Mouse (Mus musculus) liver, embryonic 16.5 days (tissue): ENCODE measurements around the gene Hmgn1. TPM values are rescaled to one million over a fixed set of nuclear protein-coding genes. Genes with fewer than 3 reads are reported as not detected.

Experiments
- ATAC-seq: fragments of 200-750 bp; cut with Nextera tagmentation; 2 replicates; pipeline ENCODE4 v1.8.0; 2017; ENCODE audit warnings: low read depth, mild to moderate bottlenecking, moderate number of reproducible peaks, moderate library complexity
- H3K27ac ChIP-seq: fragments of 300-500 bp; sonication (generic); 2 replicates; pipeline ENCODE4 v1.5.1; 2014; ENCODE audit warnings: mild to moderate bottlenecking, low read length
- H3K27me3 ChIP-seq: fragments of 300-500 bp; sonication (generic); 2 replicates; pipeline ENCODE4 v1.6.1; 2014; ENCODE audit warnings: low read depth, low read length, mixed read lengths; ENCODE audit not compliant: control insufficient read depth, insufficient read depth
- H3K36me3 ChIP-seq: fragments of 300-500 bp; sonication (generic); 2 replicates; pipeline ENCODE4 v1.6.1; 2014; ENCODE audit warnings: mild to moderate bottlenecking; ENCODE audit not compliant: control insufficient read depth, insufficient read depth
- H3K4me1 ChIP-seq: fragments of 300-500 bp; sonication (generic); 2 replicates; pipeline ENCODE4 v1.6.1; 2014; ENCODE audit warnings: low read depth, low read length, mixed read lengths; ENCODE audit not compliant: control insufficient read depth
- H3K4me2 ChIP-seq: fragments of 300-500 bp; sonication (generic); 2 replicates; pipeline ENCODE4 v1.6.1; 2014; ENCODE audit warnings: low read depth, low read length, mixed read lengths
- H3K4me3 ChIP-seq: fragments of 300-500 bp; sonication (generic); 2 replicates; pipeline ENCODE4 v1.5.1; 2014; ENCODE audit warnings: low read depth, mild to moderate bottlenecking, low read length
- H3K9ac ChIP-seq: fragments of 300-500 bp; sonication (generic); 2 replicates; pipeline ENCODE4 v1.6.1; 2014; ENCODE audit warnings: low read depth, low read length
- H3K9me3 ChIP-seq: fragments of 300-500 bp; sonication (generic); replicated peaks from 2 replicates; pipeline ENCODE4 v1.6.1; 2016; ENCODE audit warnings: low read length; ENCODE audit not compliant: control insufficient read depth
- WGBS: fragments of 180-500 bp; shearing (Covaris S2); extraction: QIAGEN DNeasy Blood & Tissue Kit; methylation state at CpG from one replicate; pipeline ENCODE4 v1.1.7; 2014; ENCODE audit not compliant: insufficient replicate concordance; 5-methylcytosine and 5-hydroxymethylcytosine counted together
- polyA plus RNA-seq: library from polyadenylated mRNA; unstranded; fragments of >200 nt; fragmentation: Nextera tagmentation; extraction: Ambion mirVana; gene quantifications from 2 replicates; pipeline ENCODE4 v1.2.1, GENCODE M21; 2015

Hmgn1 gene
- polyA plus RNA-seq, 1 experiment from 2014 or later = 89.0 TPM

DNA sequence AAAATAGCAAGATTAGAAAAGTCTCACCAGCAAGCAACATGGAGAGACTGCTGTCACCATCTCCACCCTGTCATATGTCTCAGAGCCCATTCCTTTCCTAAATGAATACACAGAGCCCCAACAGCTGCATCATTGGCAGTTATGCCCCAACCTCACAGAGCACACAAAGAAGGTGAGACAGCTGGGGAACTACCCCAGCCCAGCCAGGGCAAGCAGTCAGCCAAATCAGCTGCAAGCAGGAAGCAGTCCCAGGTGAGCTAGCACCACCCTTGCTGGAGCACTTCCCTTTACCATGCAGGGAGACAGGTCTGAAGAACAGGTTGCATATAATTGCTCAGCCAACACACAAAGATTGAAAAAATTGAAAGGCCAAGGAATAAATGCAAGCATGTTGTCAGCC lies 41.9 kb downstream of the Hmgn1 start:
- Histone ChIP-seq H3K9ac (no peak overlapping the region), H3K27me3 (peaks cover 19% of the 10 kb centered on the region), H3K4me2 (no peak overlapping the region), H3K36me3 (no peaks in the 10 kb centered on the region), H3K27ac (no peak overlapping the region), H3K4me1 (peaks cover 8% of the 10 kb centered on the region), H3K9me3 (no peaks in the 10 kb centered on the region), H3K4me3 (no peak overlapping the region)
- ATAC-seq = no peak

DNA sequence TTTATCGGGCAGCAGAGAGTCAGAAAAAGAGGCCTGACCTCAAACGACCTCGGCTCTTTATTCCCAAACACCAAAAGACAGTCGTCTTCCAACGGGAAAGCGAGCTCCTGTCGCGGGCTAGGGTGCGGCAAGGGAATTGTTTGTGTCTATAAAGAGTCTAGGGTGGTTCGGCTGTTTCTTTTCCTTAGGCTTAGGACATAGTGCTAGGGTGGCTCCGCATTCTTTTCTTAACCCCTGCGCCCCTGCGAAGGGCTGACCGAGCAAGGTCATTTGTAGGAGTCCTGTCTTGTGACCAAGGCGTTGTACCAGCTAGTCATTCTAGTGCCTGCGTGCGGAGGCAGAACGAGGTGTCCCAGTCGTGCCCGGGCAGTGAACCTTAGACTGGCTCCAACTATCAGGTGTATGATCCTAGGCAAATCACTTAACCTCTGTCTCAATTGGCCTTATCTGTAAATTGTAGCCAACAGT lies 44.3 kb downstream of the Hmgn1 start:
- 18% methylated on average over 20 of the region's 20 CpGs for WGBS
- ATAC-seq = no peak
- peak overlapping the region; percentile 84 for H3K4me2 ChIP-seq

DNA sequence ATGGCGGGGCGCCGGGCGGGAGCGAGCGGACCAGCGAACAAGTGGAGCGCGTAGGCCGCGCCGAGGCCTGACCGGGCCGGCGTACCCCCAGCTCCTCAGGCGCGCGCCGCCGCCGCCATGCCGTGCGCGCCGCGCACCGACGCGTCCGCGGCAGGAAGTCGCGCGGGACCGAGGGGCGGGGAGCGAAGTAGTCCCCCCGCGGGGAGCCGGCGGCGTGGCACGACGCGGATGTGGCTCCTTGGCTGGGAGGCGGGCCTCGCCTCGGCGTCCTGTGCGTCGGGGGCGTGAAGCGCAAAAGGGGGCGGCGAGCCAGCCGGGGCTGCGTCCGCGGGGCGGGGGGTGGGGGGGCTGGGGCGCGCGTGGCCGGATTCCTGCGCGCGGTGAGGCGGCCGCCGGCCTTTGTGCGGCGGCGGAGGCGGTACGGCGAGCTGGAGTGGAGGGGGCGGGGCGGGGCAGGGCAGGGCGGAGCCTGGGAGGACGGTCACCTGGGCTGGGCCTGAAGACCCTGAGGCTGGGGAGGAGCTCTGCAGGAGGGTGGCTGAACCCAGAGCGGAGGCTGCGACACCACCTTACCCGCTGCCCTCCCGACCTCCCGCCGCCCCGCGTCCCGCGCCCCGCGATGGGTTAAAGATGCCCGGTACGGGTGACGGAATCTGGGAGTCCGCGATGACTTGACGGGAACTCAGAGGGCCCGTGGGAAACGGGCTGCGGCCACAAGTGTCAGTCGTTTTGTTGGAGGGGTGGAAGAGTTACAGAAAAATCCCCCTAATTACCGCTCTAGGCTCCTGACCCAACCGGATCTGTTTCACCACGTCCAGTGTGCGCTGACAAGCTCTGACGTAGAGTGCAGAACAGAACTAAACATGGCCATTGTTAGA lies 45.0 kb downstream of the Hmgn1 start, which contains the start of gene Brwd1:
Gene Brwd1, minus strand, starts transcription at position 226 of the 878 bp plus-strand sequence.
- H3K4me3 ChIP-seq = peak within 1 kb of the TSS; percentile 84
- no peaks in the 10 kb centered on the region for H3K9me3 ChIP-seq
- H3K4me2 ChIP-seq = peak within 1 kb of the TSS; percentile 84
- H3K27me3 ChIP-seq = peaks cover 19% of the 10 kb centered on the region
- ATAC-seq = peak; percentile 74
- peaks cover 11% of the 10 kb centered on the region for H3K4me1 ChIP-seq
- WGBS = under 1% methylated on average over 81 of the region's 107 CpGs
- peak within 1 kb of the TSS; percentile 82 for H3K27ac ChIP-seq
- peak within 1 kb of the TSS; percentile 79 for H3K9ac ChIP-seq
- H3K36me3 ChIP-seq = no peaks in the 10 kb centered on the region

More for the DNA sequence above, 44.3 kb downstream of the Hmgn1 start:
- Histone ChIP-seq H3K36me3 (no peaks in the 10 kb centered on the region), H3K9me3 (no peaks in the 10 kb centered on the region), H3K27ac (peak overlapping the region; percentile 78), H3K27me3 (peaks cover 19% of the 10 kb centered on the region), H3K4me3 (peak overlapping the region; percentile 84), H3K4me1 (peaks cover 11% of the 10 kb centered on the region), H3K9ac (peak overlapping the region; percentile 49; the same call in 1 of the 2 replicates)

DNA sequence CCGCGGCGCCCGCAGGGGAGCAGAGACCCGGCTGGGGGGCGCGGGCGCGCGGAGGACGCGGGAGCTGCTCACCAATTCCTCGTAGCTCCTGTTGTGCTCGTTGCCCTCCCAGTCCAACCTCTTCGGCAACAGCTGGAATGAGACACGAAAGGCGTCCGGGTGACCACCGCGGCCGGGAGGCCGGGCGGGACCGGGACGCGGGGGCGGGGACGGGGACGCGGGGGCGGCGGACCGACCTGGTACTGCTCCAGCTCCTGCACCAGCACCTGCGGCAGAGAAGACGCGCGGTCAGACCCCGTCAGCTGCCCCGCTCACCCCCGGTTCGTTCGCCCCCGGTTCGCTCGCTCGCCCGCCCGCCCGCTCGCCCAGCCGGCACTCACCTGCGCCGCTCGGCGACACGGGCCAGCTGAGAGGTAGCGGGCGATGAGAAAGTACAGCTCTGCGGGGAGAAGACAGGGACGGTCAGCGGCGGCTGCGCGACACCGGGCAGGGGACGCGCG lies 45.7 kb downstream of the Hmgn1 start:
- Histone ChIP-seq H3K27me3 (peaks cover 19% of the 10 kb centered on the region), H3K4me2 (peak overlapping the region; percentile 84), H3K36me3 (no peaks in the 10 kb centered on the region), H3K9ac (peak overlapping the region; percentile 79), H3K27ac (peak overlapping the region; percentile 82), H3K4me3 (peak overlapping the region; percentile 84), H3K9me3 (no peaks in the 10 kb centered on the region), H3K4me1 (peaks cover 11% of the 10 kb centered on the region)
- peak; percentile 22 for ATAC-seq
- WGBS = under 1% methylated on average over 63 of the region's 68 CpGs

DNA sequence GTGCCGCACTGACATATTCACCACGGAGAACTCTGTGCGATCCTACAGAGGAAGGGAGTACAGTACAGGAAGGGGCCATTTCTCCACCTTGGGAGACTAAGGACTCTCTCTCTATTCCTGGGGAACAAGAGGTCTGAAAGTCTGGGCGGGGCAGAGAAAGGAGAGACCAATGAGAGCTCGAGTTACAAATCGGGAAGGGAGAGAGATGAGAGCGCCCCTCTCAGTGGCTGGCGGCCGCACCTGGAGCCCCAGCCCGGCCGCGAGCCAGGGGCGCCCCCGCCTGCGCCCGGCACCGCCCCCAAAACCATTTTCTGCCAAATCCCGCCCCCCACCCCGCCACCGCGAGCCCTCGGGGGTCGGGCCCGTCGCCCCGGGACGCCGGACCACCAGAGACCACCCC lies 46.2 kb downstream of the Hmgn1 start:
- ATAC-seq = peak; percentile 82
- Histone ChIP-seq H3K4me2 (peak overlapping the region; percentile 84), H3K4me1 (peaks cover 11% of the 10 kb centered on the region), H3K9me3 (no peaks in the 10 kb centered on the region), H3K9ac (peak overlapping the region; percentile 79), H3K36me3 (no peaks in the 10 kb centered on the region), H3K27me3 (peaks cover 19% of the 10 kb centered on the region), H3K27ac (peak overlapping the region; percentile 82), H3K4me3 (peak overlapping the region; percentile 84)
- under 1% methylated on average over 28 of the region's 28 CpGs for WGBS

DNA sequence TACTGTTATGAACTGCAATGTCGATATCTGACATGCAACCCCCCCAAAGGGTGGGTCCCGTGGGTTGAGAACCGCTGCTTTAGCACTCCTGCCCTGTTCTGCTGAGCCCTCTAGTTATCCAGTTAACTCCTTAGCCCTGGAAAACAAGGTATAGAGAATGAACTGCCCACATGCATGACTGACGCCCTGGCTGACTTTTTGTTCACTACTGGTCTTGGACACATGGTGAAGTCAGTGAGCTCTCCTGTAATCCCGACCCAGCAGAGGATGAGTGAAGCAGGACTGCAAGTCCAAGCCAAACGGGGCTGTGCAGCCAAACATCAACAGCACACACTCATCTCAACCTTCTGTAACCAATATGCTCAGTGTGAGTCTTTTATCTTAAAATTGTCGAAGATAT lies 47.0 kb downstream of the Hmgn1 start:
- no peaks in the 10 kb centered on the region for H3K9me3 ChIP-seq
- no peak overlapping the region for H3K27ac ChIP-seq
- no peak for ATAC-seq
- H3K9ac ChIP-seq = no peak overlapping the region
- H3K4me3 ChIP-seq = no peak overlapping the region
- peaks cover 19% of the 10 kb centered on the region for H3K27me3 ChIP-seq
- H3K4me1 ChIP-seq = peaks cover 11% of the 10 kb centered on the region
- WGBS = 76% methylated on average over 7 of the region's 7 CpGs
- no peaks in the 10 kb centered on the region for H3K36me3 ChIP-seq
- no peak overlapping the region for H3K4me2 ChIP-seq

Other genes starting within 250 kb of the Hmgn1 start
- 33.4 and 34.2 TPM in 2 replicates for gene Psmg1, start 136.8 kb downstream of the Hmgn1 start, polyA plus RNA-seq
- gene Brwd1, start 45.2 kb downstream of the Hmgn1 start, polyA plus RNA-seq = 12.0 and 14.5 TPM in 2 replicates
- 9.0 TPM in 2 replicates for gene Wrb, start 17.7 kb upstream of the Hmgn1 start, polyA plus RNA-seq
- 0.02 and 0.05 TPM in 2 replicates for gene Lca5l, start 64.5 kb upstream of the Hmgn1 start, polyA plus RNA-seq
- 0.64 and 1.3 TPM in 2 replicates for gene Sh3bgr, start 72.7 kb upstream of the Hmgn1 start, polyA plus RNA-seq
- 0.02 and 0.05 TPM in 2 replicates for gene B3galt5, start 108.1 kb upstream of the Hmgn1 start, polyA plus RNA-seq